Mouse (Mus musculus): ENCODE measurements around the gene Itpripl1. TPM values are rescaled to one million over a fixed set of nuclear protein-coding genes. Genes with fewer than 3 reads are reported as not detected.

Gene Itpripl1
- 9.2 TPM for polyA plus RNA-seq (2014; fragmentation: Illumina TruSeq; extraction: RNeasy Lipid Tissue Mini Kit (QIAGEN cat#74804); ENCODE audit: low read depth, low replicate concordance)

GRCm38 (mm10) chr2:127143158-127144063 is at the start of gene Itpripl1:
Itpripl1 (minus strand) TSS chr2:127143442.

GRCm38 (mm10) chr2:127133621-127134461 is 9.4 kb downstream of the Itpripl1 start, which contains the start of gene Ncaph:
Ncaph (minus strand) TSS chr2:127133954.

Other genes with a start within 250 kb of the Itpripl1 start
- 25.9 TPM for gene Sppl2a, start 210.2 kb downstream of the Itpripl1 start, polyA plus RNA-seq (2014; fragmentation: Illumina TruSeq; extraction: RNeasy Lipid Tissue Mini Kit (QIAGEN cat#74804); ENCODE audit: low read depth, low replicate concordance)
- 8.2 TPM for gene Ap4e1, start 134.7 kb downstream of the Itpripl1 start, polyA plus RNA-seq (2014; fragmentation: Illumina TruSeq; extraction: RNeasy Lipid Tissue Mini Kit (QIAGEN cat#74804); ENCODE audit: low read depth, low replicate concordance)
- gene Blvra, start 72.8 kb downstream of the Itpripl1 start, polyA plus RNA-seq (2014; fragmentation: Illumina TruSeq; extraction: RNeasy Lipid Tissue Mini Kit (QIAGEN cat#74804); ENCODE audit: low read depth, low replicate concordance) = 26.0 TPM
- gene Ncaph, start 9.5 kb downstream of the Itpripl1 start, polyA plus RNA-seq (2014; fragmentation: Illumina TruSeq; extraction: RNeasy Lipid Tissue Mini Kit (QIAGEN cat#74804); ENCODE audit: low read depth, low replicate concordance) = 2.2 TPM
- gene 1810024B03Rik, start 64.8 kb upstream of the Itpripl1 start, polyA plus RNA-seq (2014; fragmentation: Illumina TruSeq; extraction: RNeasy Lipid Tissue Mini Kit (QIAGEN cat#74804); ENCODE audit: low read depth, low replicate concordance) = 3.2 TPM
- 44.5 TPM for gene Snrnp200, start 64.9 kb upstream of the Itpripl1 start, polyA plus RNA-seq (2014; fragmentation: Illumina TruSeq; extraction: RNeasy Lipid Tissue Mini Kit (QIAGEN cat#74804); ENCODE audit: low read depth, low replicate concordance)
- gene Ciao1, start 104.4 kb upstream of the Itpripl1 start, polyA plus RNA-seq (2014; fragmentation: Illumina TruSeq; extraction: RNeasy Lipid Tissue Mini Kit (QIAGEN cat#74804); ENCODE audit: low read depth, low replicate concordance) = 51.1 TPM
- gene Tmem127, start 104.5 kb upstream of the Itpripl1 start, polyA plus RNA-seq (2014; fragmentation: Illumina TruSeq; extraction: RNeasy Lipid Tissue Mini Kit (QIAGEN cat#74804); ENCODE audit: low read depth, low replicate concordance) = 38.5 TPM
- 48.1 TPM for gene Stard7, start 126.8 kb upstream of the Itpripl1 start, polyA plus RNA-seq (2014; fragmentation: Illumina TruSeq; extraction: RNeasy Lipid Tissue Mini Kit (QIAGEN cat#74804); ENCODE audit: low read depth, low replicate concordance)
- gene Dusp2, start 192.7 kb upstream of the Itpripl1 start, polyA plus RNA-seq (2014; fragmentation: Illumina TruSeq; extraction: RNeasy Lipid Tissue Mini Kit (QIAGEN cat#74804); ENCODE audit: low read depth, low replicate concordance) = 1.4 TPM
- gene Astl, start 195.2 kb upstream of the Itpripl1 start, polyA plus RNA-seq (2014; fragmentation: Illumina TruSeq; extraction: RNeasy Lipid Tissue Mini Kit (QIAGEN cat#74804); ENCODE audit: low read depth, low replicate concordance) = not detected
- 0.57 TPM for gene Adra2b, start 219.8 kb upstream of the Itpripl1 start, polyA plus RNA-seq (2014; fragmentation: Illumina TruSeq; extraction: RNeasy Lipid Tissue Mini Kit (QIAGEN cat#74804); ENCODE audit: low read depth, low replicate concordance)

All from adipose tissue, adult 10 weeks (tissue).